21 mouse cellular contexts compared by ENCODE assay signal in genomic region chr2:19068161-19068560, GRCm38 (mm10).
A peak's percentile ranks its signal among the peaks of the same experiment; 100 is the strongest.
DNase-seq lines count a peak whose midpoint lies in the region; ATAC-seq and TF ChIP-seq lines count a peak whose summit lies in the region.
"Had no signal": no experiment of that assay in that cellular context is flagged by ENCODE, and none has a peak within 500 bp of the region (broad histone marks: within the 10 kb centered on the region; RNA-seq: fewer than 3 reads in every experiment).

No protein-coding gene starts in this region.

- no peak overlapping the region for H3K27ac ChIP-seq in left cerebral cortex, adult 2 months

- peak; percentile 52 to 74 for DNase-seq in cerebellum, postnatal 10 days
- peak; percentile 30 to 58 for DNase-seq in cerebellum, postnatal 14 days
- no peak for DNase-seq in cerebellum, adult 8-10 months
- DNase-seq in heart, adult 11 months, result peak; percentile 71
- DNase-seq in heart, postnatal 36 days, result no peak
- peak; percentile 30 for DNase-seq in left cerebral cortex, postnatal 4 days
- no peak for DNase-seq in left cerebral cortex, adult 2 months (ENCODE audit: extremely low spot score in 1 of 2, low spot score in 2 of 2)
- DNase-seq: adrenal gland, adult 2 months; adrenal gland, adult 8-10 months; adrenal gland, postnatal 10 days; adrenal gland, postnatal 14 days; adrenal gland, postnatal 25 days; adrenal gland, postnatal 36 days; B cell, adult 2 months; cerebellum, adult 11 months; cerebellum, adult 11-12 months; cerebellum, adult 18-20 months had no signal

- H3K4me3 ChIP-seq in left cerebral cortex, adult 2 months, result no peak overlapping the region

- no peak for TF ChIP-seq CTCF in left cerebral cortex, adult 2 months (IDR thresholded peaks at IDR 0.05)

- intact Hi-C loops in heart, postnatal 36 days (cut with DNase I), result no loop called here
- intact Hi-C loops in left cerebral cortex, postnatal 4 days (cut with DNase I), result no loop called here
- intact Hi-C loops in left cerebral cortex, adult 2 months (cut with DNase I), result no loop called here

- no peak for ATAC-seq in cerebellum, adult (ENCODE audit: insufficient number of reproducible peaks, low FRiP score, low TSS enrichment)
- ATAC-seq: activated CD4-positive, CD25-positive, alpha-beta regulatory T cell, adult 4 months; CD4-positive, CD25-positive, alpha-beta regulatory T cell, adult 4 months; Patski had no signal

Comparison
In these comparisons a context has a peak if more than half of its experiments do, and no peak if none do; other contexts are left out.
1. DNase-seq: peak in cerebellum, postnatal 10 days (2 of 2), cerebellum, postnatal 14 days (2 of 2), heart, adult 11 months (single experiment) and left cerebral cortex, postnatal 4 days (single experiment); none in cerebellum, adult 8-10 months (single experiment), heart, postnatal 36 days (0 of 2) and left cerebral cortex, adult 2 months (0 of 2).